Mouse (Mus musculus) bone marrow macrophage, adult 2 months (primary cell): ENCODE data around the gene Capzb. TPM values are rescaled to one million over a fixed set of nuclear protein-coding genes. Genes with fewer than 3 reads are reported as not detected.

Experiments
- H3K27ac ChIP-seq: 2 replicates; pipeline ENCODE4 v1.5.1; 2012; ENCODE audit warnings: low read depth, low read length; ENCODE audit not compliant: insufficient read depth
- H3K4me1 ChIP-seq: 2 replicates; pipeline ENCODE4 v1.6.1; 2012; ENCODE audit warnings: low read length; ENCODE audit not compliant: control insufficient read depth, insufficient read depth
- H3K4me3 ChIP-seq: 2 replicates; pipeline ENCODE4 v1.5.1; 2012; ENCODE audit warnings: mild to moderate bottlenecking, low read length, moderate library complexity; ENCODE audit not compliant: insufficient read depth
- CTCF ChIP-seq: IDR thresholded peaks from 2 replicates; pipeline ENCODE4 v1.5.1; 2012; ENCODE audit warnings: low read depth, mild to moderate bottlenecking, low read length, moderate library complexity
- POLR2A ChIP-seq: IDR thresholded peaks from 2 replicates; pipeline ENCODE4 v1.6.1; 2012; ENCODE audit warnings: mild to moderate bottlenecking, low read depth, low read length, borderline replicate concordance
- polyA plus RNA-seq: library from polyadenylated mRNA; stranded (reverse); fragments of >200 nt; gene quantifications from 2 replicates; pipeline ENCODE4 v1.2.4, GENCODE M21; 2012; ENCODE audit not compliant: missing spikeins, insufficient read depth, insufficient read length

Capzb gene
- polyA plus RNA-seq, 1 experiment, result 483 TPM

DNA sequence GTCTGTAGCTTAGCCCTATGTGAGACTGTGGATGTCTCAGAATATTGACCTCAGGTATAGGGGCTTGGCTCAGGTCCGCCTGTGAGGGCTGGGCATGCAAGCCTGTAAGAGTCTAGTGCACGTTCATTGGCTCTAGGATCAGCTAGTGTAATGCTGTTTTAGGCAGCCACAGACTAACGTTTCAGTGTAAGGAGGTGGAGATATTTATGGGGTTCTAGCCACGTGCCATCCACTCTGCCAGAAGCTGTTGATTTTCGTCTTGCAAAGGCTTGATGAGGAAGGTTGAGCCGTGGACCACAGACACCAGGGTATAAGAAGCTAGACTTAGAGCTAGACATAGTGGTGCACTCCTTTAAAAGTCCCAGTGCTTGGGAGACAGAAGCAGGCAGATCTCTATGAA, 4.2 kb downstream of the Capzb start:
- Histone ChIP-seq H3K4me1 (peaks cover 74% of the 10 kb centered on the region), H3K27ac (peak overlapping the region; percentile 40), H3K4me3 (no peak overlapping the region)
- no peak for TF ChIP-seq CTCF
- TF ChIP-seq POLR2A, result no peak

DNA sequence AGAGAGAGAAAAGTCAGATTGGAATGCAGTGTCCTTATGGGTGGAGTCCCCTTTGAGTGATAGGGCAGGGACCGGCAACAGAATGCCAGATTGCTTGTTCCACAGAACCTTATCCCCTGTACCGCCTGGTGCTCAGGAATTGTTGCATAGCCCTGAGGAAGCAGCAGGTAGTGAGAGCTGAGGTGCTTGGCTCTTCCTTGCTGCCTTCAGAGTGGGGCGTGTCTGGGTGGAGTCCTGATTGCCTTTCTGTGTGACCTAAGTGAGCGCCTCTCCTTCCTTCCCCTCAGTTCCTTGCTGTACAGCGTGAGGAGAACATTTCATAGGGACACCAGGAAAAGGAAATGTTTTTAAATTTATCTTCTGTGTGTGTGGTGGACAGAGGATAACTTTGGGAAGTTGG, 4.8 kb downstream of the Capzb start:
- Histone ChIP-seq H3K4me1 (peaks cover 78% of the 10 kb centered on the region), H3K4me3 (no peak overlapping the region), H3K27ac (peak overlapping the region; percentile 44)
- TF ChIP-seq POLR2A (no peak), CTCF (no peak)

DNA sequence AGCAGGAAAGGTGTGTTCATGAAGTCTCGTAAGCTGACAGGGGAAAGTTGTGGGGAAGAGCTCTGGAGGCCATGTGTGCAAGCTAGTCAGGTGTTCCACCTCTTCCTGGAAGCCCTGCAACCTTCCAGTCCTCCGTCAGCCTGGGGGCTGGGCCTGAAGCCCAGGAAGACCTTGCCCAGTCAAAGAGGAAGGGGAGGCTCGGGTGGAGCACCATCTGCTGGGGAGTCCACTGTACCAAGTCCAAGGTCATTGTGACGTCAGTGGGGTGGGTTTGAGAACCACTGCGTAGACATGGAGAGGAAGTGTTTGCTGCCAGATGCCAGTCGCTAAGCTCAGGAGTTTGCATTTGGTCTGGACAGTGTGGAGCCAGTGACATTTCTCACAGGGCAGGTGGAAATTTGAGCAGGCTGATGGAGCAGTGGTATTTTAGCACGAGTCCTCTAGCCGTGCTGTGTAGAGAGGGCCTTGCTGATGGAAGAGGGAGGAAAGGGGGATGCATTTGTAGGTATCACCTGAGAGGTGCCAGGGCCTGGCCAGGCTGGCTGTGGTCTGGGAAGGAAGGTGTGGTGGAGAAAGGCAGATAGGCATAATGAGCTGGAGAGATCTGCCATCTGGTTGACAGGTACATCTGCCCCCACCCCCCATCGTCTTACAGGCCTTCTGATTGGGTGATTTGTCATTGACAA, 5.4 kb downstream of the Capzb start:
- Histone ChIP-seq H3K27ac (peak overlapping the region; percentile 95), H3K4me1 (peaks cover 83% of the 10 kb centered on the region), H3K4me3 (no peak overlapping the region)
- no peak for TF ChIP-seq POLR2A
- TF ChIP-seq CTCF, result no peak

DNA sequence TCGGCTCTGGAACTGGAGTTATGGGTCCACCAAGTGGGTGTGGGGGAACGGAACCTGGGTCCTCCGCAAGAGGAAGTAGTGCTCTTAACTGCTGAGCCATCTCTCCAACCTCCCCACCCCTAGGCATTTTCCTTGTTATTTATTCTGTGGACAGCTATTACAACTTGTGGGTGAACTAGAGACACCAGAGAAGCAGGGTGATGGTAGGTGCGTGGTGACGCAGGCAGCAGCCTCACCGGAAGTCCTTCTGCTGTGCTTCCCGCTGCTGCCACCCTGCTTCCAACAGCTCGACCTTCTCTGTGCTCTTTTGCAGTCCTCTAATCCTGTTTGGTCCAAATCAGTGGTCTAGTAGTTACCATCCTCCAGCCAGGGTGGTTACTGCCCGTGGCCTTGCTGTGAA, 6.4 kb downstream of the Capzb start:
- H3K27ac ChIP-seq, result peak overlapping the region; percentile 95
- peaks cover 92% of the 10 kb centered on the region for H3K4me1 ChIP-seq
- peak overlapping the region; percentile 37 for H3K4me3 ChIP-seq
- TF ChIP-seq POLR2A, result no peak
- no peak for TF ChIP-seq CTCF

DNA sequence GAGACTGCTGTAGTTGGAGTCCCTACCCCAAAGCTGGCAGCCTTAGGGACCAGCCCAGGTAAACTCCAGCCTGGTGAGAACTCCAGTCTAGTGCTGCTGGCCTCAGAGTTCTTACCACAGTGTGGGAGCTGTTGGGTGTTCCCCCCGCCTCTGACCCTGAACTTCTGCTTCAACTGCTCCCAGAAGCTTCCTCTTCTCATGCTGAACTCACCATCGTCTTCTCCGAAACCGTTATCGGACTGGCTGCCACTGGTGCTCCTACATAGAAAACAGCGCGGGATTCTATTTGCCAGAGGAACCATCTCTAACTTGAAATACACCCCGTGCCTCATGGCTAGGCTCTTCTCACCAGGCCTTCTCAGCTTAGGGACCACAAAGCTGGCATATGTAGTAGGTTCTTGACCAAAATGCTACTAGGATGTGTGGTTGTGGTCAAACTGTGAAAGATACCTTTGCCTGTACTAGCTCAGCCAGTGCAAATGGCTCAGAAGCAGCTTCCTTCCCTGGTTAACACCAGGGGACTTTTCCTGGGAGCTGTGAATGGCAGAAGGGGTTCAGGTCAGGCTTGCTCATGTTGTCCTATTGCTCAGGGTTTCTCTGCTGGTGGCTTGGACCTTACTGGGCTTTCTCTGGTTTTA, 7.1 kb downstream of the Capzb start:
- TF ChIP-seq CTCF (no peak), POLR2A (no peak)
- Histone ChIP-seq H3K4me1 (peaks cover 91% of the 10 kb centered on the region), H3K4me3 (peak overlapping the region; percentile 37), H3K27ac (peak overlapping the region; percentile 95)

DNA sequence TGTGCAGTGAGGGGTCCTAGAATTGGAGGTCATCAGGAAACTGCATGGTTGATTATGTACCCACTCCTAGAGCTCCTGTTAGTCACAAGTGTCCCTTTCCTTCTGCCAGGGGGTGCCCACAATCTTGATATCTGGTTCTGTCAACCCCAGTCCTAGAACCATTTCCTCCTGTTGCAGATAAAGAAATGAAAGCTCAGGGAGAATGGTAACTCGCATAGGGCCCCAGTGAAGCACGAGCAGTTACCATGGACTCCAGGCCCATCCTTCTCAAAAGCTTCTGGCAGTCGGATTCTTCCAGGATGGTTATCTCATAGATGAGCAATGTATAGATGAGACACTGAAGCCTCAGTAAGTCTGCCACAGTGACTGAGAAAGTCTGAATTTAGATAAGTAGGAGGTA, 8.2 kb downstream of the Capzb start:
- TF ChIP-seq CTCF (no peak), POLR2A (no peak)
- Histone ChIP-seq H3K4me1 (peaks cover 87% of the 10 kb centered on the region), H3K27ac (peak overlapping the region; percentile 95), H3K4me3 (no peak overlapping the region)

DNA sequence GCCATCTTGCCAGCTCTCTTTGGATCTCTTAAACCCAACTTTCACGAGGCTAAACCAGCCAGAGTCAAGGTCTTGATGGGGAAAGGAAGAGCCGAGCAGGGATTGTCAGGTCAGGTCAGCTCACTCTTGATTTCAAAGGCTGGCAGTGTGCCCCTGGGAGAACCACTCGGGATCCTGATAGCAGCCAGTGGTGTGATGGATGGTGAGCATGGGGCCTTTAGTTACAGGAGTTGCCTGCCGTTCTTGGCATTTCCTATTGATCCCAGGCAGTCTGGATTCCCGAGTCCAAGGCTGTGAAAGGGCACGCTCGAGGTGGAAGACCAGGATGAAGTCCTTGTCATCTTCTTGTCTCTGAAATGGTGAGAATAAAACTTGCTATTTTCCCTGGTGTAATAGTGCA, 9.9 kb downstream of the Capzb start:
- Histone ChIP-seq H3K4me3 (no peak overlapping the region), H3K4me1 (peaks cover 75% of the 10 kb centered on the region), H3K27ac (no peak overlapping the region)
- TF ChIP-seq CTCF (no peak), POLR2A (no peak)

DNA sequence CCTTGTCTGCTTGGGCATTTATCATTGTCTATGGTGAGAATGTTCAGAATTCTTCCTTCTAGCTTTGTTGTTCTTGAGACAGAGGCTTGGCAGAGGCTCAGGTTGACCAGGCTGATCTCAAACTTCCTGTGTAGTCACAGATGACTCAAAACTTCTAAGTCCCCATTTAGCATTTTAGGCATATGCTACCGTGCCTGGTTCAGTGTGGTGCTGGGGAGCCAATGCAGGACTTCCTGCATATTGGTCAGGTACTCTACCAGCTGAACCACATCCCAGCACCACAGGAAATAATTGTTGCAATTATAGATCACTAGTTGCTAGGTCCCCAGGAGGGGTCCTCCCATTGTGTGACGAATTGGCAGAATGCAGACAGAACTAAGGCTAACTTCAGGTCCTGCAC, 10.7 kb downstream of the Capzb start:
- H3K4me1 ChIP-seq, result peaks cover 73% of the 10 kb centered on the region
- TF ChIP-seq CTCF, result no peak
- peak overlapping the region; percentile 24; the same call in 1 of the 2 replicates for H3K27ac ChIP-seq
- no peak overlapping the region for H3K4me3 ChIP-seq

DNA sequence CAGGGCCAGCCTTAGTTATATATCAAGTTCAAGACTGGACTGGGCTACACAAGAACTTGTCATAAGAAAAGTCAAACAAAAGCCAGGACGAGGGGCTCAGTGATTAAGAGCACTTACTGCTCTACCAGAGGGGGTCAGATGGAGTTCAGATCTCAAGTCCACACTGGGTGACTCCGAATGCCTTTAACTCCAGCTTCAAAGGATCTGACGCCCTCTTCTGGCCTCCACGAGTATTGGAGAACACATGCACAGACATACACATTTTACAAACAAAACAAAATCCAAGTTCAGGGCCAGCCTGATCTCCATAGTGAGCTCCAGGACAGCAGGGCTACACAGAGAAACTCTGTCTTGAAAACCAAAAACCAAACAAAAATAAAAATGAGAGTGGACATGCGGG, 13.1 kb downstream of the Capzb start:
- Histone ChIP-seq H3K4me1 (peaks cover 75% of the 10 kb centered on the region), H3K4me3 (no peak overlapping the region), H3K27ac (no peak overlapping the region)
- TF ChIP-seq POLR2A (no peak), CTCF (peak; percentile 61; the same call in 1 of the 2 replicates)

DNA sequence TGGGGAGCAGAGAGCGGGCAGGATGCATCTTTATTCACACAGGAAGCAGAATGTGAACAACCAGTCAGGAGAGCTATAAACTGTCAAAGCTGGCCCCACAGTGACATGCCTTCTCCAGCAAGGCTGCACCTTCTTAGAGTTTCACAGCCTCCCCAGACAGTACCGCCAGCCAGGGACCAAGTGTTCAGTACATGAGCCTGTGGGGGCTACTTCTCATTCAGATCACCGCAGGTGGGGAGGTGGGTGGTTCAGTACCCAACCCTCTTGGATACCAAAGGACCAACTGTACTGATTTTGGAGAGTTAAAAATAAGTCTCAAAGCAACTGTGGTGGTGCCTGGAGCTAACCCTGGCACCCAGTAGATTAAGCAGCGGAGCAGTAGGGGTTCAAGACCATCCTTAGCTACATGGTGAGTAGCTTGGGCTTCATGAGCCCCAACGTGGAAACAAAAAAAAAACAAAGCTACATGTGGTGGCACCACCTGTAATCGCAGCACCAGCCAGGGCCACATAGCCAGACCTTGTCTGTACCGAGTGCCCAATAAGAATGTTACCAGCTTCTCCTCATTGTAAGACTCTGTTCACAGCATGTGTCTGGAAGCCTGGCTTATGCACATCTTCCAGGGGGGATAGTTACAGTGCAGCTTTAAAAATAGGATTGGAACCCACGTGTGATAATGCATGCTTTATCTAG, 13.8 kb downstream of the Capzb start:
- H3K4me1 ChIP-seq, result peaks cover 75% of the 10 kb centered on the region
- no peak overlapping the region for H3K27ac ChIP-seq
- TF ChIP-seq CTCF (no peak), POLR2A (no peak)
- no peak overlapping the region for H3K4me3 ChIP-seq
